Mouse (Mus musculus): Measurements from ENCODE around the gene Megf9. TPM values are rescaled to one million over a fixed set of nuclear protein-coding genes. Genes with fewer than 3 reads are reported as not detected.

The Megf9 gene
- total RNA-seq, 2 experiments from 2014 or later: 86.1 to 90.0 TPM

Other genes with a start within 250 kb of the Megf9 start
- 10 to 100 TPM; 15.2 to 23.1 TPM for gene Cdk5rap2, start 124.6 kb downstream of the Megf9 start, total RNA-seq (2021)